Mouse (Mus musculus) embryonic fibroblast, embryonic 13.5 days (primary cell): ENCODE data around the gene 1110004F10Rik.

Source experiments
- CTCF ChIP-seq: IDR thresholded peaks from 2 replicates; pipeline ENCODE4 v1.5.1; 2011; ENCODE audit warnings: mild to moderate bottlenecking, control low read depth, low read length, moderate library complexity, borderline replicate concordance; ENCODE audit not compliant: insufficient read depth
- POLR2A ChIP-seq: IDR thresholded peaks from 2 replicates; pipeline ENCODE4 v1.6.1; 2011; ENCODE audit warnings: low read depth, mild to moderate bottlenecking, control low read depth, low read length, moderate library complexity

DNA sequence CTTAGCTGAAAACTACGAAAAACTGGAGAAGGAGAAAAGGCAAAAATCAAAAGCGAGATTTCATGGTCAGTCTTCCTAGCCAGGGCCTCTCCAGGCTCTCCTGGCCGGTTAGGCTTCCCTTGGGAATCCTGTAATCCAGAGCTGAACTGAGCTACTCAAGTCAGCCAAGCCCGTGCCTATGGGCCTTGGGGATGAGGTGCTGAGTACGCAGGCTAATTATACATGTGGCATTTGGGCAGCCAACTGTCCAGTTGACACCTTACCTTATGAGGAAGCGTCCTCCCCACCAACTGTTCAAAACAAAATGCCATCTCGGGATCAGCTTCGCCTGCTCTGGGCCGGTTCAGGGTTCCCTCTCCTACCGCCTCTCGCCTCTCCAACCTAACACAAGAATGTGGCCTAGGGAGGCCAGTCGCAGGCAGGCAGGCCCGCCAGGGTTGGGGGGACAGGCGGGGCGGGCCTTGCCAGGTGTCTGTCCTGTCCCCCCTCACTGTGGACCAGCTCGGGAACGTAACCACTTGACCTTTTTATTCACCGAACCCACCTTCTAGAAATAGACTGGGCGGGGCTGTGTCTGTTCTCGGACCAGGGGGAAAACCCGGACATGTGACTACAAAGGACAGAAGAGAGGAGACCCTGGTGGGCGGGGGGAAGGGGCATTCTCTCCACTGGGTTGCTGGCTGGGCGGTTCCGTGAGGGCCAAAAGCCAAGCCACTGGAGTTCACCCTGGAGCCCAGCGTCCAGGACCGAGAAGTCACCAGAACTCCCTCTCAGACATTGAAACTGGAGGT is 8.4 kb upstream of the 1110004F10Rik start:
- TF ChIP-seq POLR2A (no peak), CTCF (no peak)
